Mouse (Mus musculus): ENCODE measurements around the gene Lce3d. TPM values are rescaled to one million over a fixed set of nuclear protein-coding genes. Genes with fewer than 3 reads are reported as not detected.

Lce3d gene
- polyA plus RNA-seq (2012; rRNA removed), result not detected in 2 replicates

DNA sequence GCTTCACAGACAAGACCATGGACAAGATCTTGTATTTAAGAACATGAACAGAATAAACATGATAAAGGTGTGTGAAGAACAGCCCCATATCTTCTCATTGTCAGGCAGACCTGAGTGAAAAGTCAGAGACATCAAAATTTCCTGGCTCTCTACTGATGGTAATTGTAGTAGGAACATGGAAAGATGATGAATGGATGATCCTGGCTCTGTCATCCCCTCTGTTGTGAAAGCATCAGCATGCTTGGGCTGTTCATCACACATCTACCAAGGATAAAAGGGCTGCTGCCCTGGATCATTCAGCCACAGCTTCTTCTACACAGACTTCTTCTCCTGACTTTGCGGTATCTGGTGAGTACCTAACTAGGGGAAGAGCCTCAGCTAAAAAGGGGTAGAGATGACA, at the start of gene Lce3d:
Lce3d (plus strand) TSS at position 301 of the 400 bp plus-strand sequence.
- DNase-seq (ENCODE audit: extremely low spot score in 1 of 2, low spot score in 1 of 2), result no peak

DNA sequence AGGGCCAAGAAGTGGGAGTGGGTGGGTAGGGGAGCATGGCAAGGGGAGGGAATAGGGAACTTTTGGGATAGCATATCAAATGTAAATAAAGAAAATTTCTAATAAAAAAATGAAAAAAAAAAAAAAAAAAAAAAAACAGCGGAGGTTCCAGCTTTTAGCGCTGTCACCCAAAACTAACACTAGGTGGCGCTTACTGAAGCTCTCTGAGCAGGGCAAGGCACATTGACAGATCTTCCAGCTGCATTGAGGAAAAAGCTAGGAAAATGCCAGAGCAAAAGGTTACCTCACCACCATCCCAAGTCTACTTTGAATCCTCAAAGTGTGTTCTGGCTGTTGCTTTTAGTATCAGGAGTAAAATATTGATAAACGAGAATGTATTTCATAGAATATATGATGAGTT, 49.6 kb upstream of the Lce3d start:
- peak in 1 of 2 experiments; percentile 61 for DNase-seq (ENCODE audit: extremely low spot score in 1 of 2, low spot score in 1 of 2)

DNA sequence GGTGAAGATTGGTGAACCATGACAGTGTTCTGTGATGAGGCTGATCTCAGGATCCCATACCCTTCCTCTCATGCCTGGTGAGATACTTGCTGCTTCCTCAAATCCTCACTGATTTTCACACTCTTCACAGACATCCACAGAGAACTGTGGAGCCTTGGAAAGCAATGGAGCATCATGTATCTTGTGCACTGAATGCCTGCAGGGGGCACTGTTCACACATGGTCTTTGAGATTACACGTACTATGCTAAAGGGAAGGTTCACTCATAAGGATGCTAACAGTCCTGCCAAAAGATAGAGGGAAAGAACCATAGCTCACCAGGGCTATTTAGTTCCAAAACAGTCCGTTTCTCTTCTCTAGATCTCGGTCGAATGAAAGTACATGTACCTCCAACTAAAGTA, 36.8 kb upstream of the Lce3d start:
- peak; percentile 8 to 62 for DNase-seq (ENCODE audit: extremely low spot score in 1 of 2, low spot score in 1 of 2)

DNA sequence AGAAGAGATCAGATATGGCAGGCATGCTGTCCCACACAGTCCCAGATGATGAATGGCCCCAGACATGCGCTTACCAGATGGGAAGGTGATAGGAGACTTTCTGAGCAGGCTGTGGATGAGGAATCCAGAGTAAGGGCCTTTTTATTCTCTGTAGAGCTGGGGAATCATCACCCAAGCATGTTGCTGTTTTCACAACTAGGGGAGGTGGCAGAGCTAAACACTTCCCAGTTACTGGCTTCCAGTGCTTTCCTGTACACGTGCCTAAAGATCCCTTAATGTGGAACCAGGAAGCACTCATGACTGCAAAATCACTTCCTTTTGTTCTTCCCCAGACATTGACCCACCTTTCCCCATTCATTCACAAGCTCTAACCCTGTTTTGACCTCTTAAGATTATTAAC, 31.1 kb upstream of the Lce3d start, which contains the start of gene Lce3a:
Lce3a (minus strand) TSS at position 101 of the 400 bp plus-strand sequence.
- DNase-seq (ENCODE audit: extremely low spot score in 1 of 2, low spot score in 1 of 2), result no peak

DNA sequence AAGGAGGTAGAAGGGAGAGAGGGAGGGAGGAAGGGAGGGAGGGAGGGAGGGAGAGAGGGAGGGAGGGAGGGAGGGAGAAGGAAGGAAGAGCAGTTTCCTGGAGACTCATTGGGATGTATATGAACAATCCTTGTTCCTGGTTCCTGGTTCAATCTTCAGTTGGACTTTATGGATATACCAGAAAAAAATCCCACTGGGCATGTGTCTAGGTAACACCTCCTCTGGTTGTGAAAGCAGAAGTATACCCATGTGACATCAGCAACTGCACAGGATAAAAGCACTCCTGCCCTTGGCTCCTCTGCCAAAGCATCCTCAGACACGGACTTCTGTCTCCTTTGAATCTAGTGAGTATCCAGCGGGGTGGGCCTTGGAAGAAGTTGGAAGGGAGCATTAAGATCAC, 24.5 kb upstream of the Lce3d start, which contains the start of gene Lce3b:
Lce3b (plus strand) TSS at position 301 of the 400 bp plus-strand sequence.
- DNase-seq (ENCODE audit: extremely low spot score in 1 of 2, low spot score in 1 of 2), result no peak

DNA sequence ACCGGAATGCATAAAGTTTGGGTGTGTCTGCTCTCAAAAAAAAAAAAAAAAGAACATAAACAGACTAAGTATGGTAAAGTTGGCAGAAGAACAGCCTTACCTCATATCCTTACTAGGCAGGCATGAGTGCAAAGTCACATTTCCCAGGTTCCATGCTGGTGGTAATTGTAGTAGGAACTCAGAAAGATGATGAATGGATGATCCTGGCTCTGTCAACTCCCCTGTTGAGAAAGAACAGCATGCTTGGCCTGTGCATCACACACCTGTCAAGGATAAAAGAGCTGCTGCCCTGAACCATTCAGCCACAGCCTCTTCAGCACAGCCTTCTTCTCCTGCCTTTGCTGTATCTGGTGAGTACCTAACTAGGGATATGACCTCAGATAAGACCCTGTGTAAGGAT, 13.0 kb upstream of the Lce3d start, which contains the start of gene Lce3c:
Lce3c (plus strand) TSS at position 301 of the 400 bp plus-strand sequence.
- DNase-seq (ENCODE audit: extremely low spot score in 1 of 2, low spot score in 1 of 2), result no peak

DNA sequence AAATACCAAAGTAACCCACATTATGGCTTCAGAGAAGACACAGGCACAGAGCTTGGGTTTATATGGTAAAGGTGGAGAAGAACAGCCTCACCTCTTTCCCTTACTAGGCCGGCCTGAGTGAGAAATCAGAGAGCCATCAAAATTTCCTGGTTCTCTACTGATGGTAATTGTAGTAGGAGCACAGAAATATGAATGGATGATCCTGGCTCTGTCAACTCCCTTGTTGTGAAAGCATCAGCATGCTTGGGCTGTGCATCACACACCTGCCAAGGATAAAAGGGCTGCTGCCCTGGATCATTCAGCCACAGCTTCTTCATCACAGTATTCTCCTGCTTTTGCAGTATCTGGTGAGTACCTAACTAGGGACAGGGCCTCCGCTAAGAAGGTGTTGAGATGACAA, 9.6 kb downstream of the Lce3d start, which contains the start of gene Lce3e:
Lce3e (plus strand) TSS at position 301 of the 400 bp plus-strand sequence.
- DNase-seq (ENCODE audit: extremely low spot score in 1 of 2, low spot score in 1 of 2), result no peak

DNA sequence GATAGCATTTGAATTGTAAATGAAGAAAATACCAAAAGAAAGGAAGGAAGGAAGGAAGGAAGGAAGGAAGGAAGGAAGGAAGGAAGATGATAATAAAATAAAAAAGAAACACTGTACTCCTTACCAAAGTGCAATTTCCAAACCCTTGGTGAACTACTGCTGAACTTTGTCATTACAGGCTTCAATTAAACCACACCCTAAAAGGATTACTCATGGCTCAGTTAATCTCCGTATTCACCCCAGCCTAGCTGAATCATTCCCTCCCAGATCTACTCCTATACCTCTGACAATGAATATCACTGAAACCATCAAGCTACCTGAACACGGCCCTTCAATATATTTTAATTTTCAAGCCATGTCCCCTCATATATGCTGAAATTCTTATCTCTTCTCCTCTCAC, 21.3 kb downstream of the Lce3d start:
- DNase-seq (ENCODE audit: extremely low spot score in 1 of 2, low spot score in 1 of 2), result no peak

DNA sequence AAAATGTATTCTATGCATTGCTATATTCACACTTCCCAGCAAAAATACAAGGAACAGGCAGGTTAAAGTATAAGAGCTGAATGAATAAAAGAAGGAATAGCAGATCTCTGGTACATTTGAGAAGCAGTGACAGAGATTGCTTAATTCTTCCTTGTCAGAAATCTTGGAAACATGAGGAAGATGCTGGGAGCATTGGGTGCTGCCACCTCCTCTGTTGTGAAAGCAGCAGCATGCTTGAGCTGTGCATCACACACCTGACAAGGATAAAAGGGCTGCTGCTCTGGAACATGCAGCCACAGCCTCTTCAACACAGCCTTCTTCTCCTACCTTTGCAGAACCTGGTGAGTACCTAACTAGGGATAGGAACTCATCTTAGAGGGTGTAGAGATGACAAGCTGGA, 34.7 kb downstream of the Lce3d start, which contains the start of gene Lce3f:
Lce3f (plus strand) TSS at position 301 of the 400 bp plus-strand sequence.
- DNase-seq (ENCODE audit: extremely low spot score in 1 of 2, low spot score in 1 of 2), result no peak

DNA sequence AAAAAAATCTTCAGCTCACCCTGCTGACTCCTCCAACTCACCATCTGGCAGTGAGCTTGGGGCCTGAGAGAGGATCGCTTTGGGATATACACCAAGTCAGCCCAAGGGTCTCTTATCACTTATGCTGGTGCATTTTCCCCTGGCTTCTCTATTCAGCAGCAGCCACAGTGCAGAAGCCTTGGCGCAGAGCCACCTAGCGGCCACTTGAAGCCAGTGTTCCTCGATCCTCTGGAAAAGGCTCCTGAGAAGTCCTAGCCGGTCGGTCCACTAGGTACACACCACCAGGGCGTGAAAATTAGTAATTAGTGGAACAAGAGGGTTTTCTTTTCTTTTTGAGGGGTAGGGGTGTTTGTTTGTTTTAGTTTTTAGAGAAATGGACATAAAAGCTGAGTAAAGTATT, 41.5 kb downstream of the Lce3d start:
- DNase-seq (ENCODE audit: extremely low spot score in 1 of 2, low spot score in 1 of 2), result peak; percentile 33 to 89

DNA sequence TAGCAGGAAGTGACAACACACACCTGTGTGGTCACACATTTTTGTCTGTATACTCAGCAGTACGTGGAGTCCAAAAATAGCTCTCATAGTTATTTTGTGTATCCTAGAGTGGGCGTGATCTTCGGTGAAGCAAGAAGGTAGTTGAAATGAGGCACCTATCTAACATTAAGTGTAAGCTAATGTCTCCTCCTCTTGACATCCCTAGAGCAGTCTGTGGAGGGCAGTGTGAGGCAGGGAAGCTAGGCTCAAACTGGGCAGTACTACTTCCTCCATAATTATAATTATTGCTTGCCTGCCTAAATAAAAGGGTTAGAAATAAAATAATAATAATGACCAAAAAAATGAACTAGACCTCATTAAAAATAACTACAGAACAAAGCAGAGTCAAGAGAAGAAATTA, 43.4 kb downstream of the Lce3d start:
- DNase-seq (ENCODE audit: extremely low spot score in 1 of 2, low spot score in 1 of 2), result no peak

DNA sequence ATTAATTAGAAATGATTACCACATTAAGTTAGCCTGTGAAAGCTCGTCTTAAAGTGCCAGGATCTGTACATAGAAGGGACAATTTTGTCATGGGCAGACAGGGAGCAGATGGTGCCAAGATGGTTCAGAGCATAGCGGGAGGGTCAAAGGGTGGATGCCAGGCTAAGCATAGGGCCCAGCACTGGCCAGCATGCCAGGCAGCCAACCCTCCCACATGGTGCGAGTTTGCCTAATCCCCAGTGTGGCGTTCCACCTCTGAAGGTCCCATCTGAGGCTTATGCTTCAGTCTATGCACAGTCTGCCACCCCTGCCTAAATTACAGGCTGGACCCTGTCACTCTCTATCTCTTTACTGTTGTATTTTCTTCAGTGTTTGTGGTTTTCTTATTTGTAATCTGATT, 45.7 kb downstream of the Lce3d start:
- DNase-seq (ENCODE audit: extremely low spot score in 1 of 2, low spot score in 1 of 2), result no peak

Other genes with a start within 250 kb of the Lce3d start
- not detected in 2 replicates for gene Lce1e, start 248.3 kb upstream of the Lce3d start, polyA plus RNA-seq (2012; rRNA removed)
- gene Lce1f, start 237.0 kb upstream of the Lce3d start, polyA plus RNA-seq (2012; rRNA removed), result not detected in 2 replicates
- gene Gm38119, start 218.3 kb upstream of the Lce3d start, polyA plus RNA-seq (2012; rRNA removed), result not detected in 2 replicates
- not detected in 2 replicates for gene Lce1g, start 205.1 kb upstream of the Lce3d start, polyA plus RNA-seq (2012; rRNA removed)
- not detected in 2 replicates for gene Lce1h, start 192.3 kb upstream of the Lce3d start, polyA plus RNA-seq (2012; rRNA removed)
- gene Lce1i, start 178.5 kb upstream of the Lce3d start, polyA plus RNA-seq (2012; rRNA removed), result not detected in 2 replicates
- not detected in 2 replicates for gene Lce1j, start 166.9 kb upstream of the Lce3d start, polyA plus RNA-seq (2012; rRNA removed)
- not detected in 2 replicates for gene Lce1k, start 149.5 kb upstream of the Lce3d start, polyA plus RNA-seq (2012; rRNA removed)
- gene Kprp, start 130.1 kb upstream of the Lce3d start, polyA plus RNA-seq (2012; rRNA removed), result 0.04 TPM in 1 of 2 replicates, not detected in the other
- not detected in 2 replicates for gene Lce1l, start 106.1 kb upstream of the Lce3d start, polyA plus RNA-seq (2012; rRNA removed)
- gene 2310050C09Rik, start 87.2 kb upstream of the Lce3d start, polyA plus RNA-seq (2012; rRNA removed), result not detected in 2 replicates
- not detected in 2 replicates for gene Lce3a, start 31.2 kb upstream of the Lce3d start, polyA plus RNA-seq (2012; rRNA removed)
- not detected in 2 replicates for gene Lce3b, start 24.4 kb upstream of the Lce3d start, polyA plus RNA-seq (2012; rRNA removed)
- not detected in 2 replicates for gene Lce3c, start 12.9 kb upstream of the Lce3d start, polyA plus RNA-seq (2012; rRNA removed)
- not detected in 2 replicates for gene Lce3e, start 9.7 kb downstream of the Lce3d start, polyA plus RNA-seq (2012; rRNA removed)
- not detected in 2 replicates for gene Lce3f, start 34.8 kb downstream of the Lce3d start, polyA plus RNA-seq (2012; rRNA removed)
- not detected in 2 replicates for gene Crct1, start 58.3 kb downstream of the Lce3d start, polyA plus RNA-seq (2012; rRNA removed)
- not detected in 2 replicates for gene Lce1m, start 61.7 kb downstream of the Lce3d start, polyA plus RNA-seq (2012; rRNA removed)
- gene Gm4858, start 111.4 kb downstream of the Lce3d start, polyA plus RNA-seq (2012; rRNA removed), result not detected in 2 replicates
- gene Crnn, start 187.4 kb downstream of the Lce3d start, polyA plus RNA-seq (2012; rRNA removed), result not detected in 2 replicates
- gene Flg2, start 239.9 kb downstream of the Lce3d start, polyA plus RNA-seq (2012; rRNA removed), result not detected in 2 replicates

All from frontal cortex, adult 2 months (tissue).